Mouse (Mus musculus): Measurements from ENCODE around the gene Rab14. TPM values are rescaled to one million over a fixed set of nuclear protein-coding genes. Genes with fewer than 3 reads are reported as not detected.

The Rab14 gene
- polyA plus RNA-seq, 1 experiment from 2014 or later = 473 TPM

Other genes starting within 250 kb of the Rab14 start
- 2.8 and 4.9 TPM in 2 replicates for gene Traf1, start 239.3 kb downstream of the Rab14 start, polyA plus RNA-seq (2015; fragmentation: Nextera tagmentation; extraction: Ambion mirVana)
- gene Hc, start 139.7 kb downstream of the Rab14 start, polyA plus RNA-seq (2015; fragmentation: Nextera tagmentation; extraction: Ambion mirVana) = 1.1 TPM in 2 replicates
- 0.41 and 0.80 TPM in 2 replicates for gene AI182371, start 99.6 kb downstream of the Rab14 start, polyA plus RNA-seq (2015; fragmentation: Nextera tagmentation; extraction: Ambion mirVana)
- 10.6 TPM in 2 replicates for gene Cntrl, start 91.6 kb downstream of the Rab14 start, polyA plus RNA-seq (2015; fragmentation: Nextera tagmentation; extraction: Ambion mirVana)
- gene Gsn, start 55.3 kb upstream of the Rab14 start, polyA plus RNA-seq (2015; fragmentation: Nextera tagmentation; extraction: Ambion mirVana) = 18.0 and 20.5 TPM in 2 replicates
- gene Stom, start 135.9 kb upstream of the Rab14 start, polyA plus RNA-seq (2015; fragmentation: Nextera tagmentation; extraction: Ambion mirVana) = 14.5 and 17.6 TPM in 2 replicates
- not detected in 2 replicates for gene 4930568D16Rik, start 166.6 kb upstream of the Rab14 start, polyA plus RNA-seq (2015; fragmentation: Nextera tagmentation; extraction: Ambion mirVana)
- gene 4930402F06Rik, start 196.1 kb upstream of the Rab14 start, polyA plus RNA-seq (2015; fragmentation: Nextera tagmentation; extraction: Ambion mirVana) = not detected in 2 replicates

Measured in midbrain, embryonic 16.5 days (tissue).